Mouse (Mus musculus): ENCODE data around the gene Krt15. TPM values are rescaled to one million over a fixed set of nuclear protein-coding genes. Genes with fewer than 3 reads are reported as not detected.

Krt15 gene
- polyA plus RNA-seq, 1 experiment, result not detected

- TF ChIP-seq GATA1 (IDR thresholded peaks at IDR 0.05; ENCODE audit: low read length), result no peak
Measured at GRCm38 (mm10) chr11:100145104-100145503, 9.4 kb upstream of the Krt15 start.

- no peak for TF ChIP-seq GATA1 (IDR thresholded peaks at IDR 0.05; ENCODE audit: low read length)
Measured at GRCm38 (mm10) chr11:100140966-100141365, 5.2 kb upstream of the Krt15 start.

DNA sequence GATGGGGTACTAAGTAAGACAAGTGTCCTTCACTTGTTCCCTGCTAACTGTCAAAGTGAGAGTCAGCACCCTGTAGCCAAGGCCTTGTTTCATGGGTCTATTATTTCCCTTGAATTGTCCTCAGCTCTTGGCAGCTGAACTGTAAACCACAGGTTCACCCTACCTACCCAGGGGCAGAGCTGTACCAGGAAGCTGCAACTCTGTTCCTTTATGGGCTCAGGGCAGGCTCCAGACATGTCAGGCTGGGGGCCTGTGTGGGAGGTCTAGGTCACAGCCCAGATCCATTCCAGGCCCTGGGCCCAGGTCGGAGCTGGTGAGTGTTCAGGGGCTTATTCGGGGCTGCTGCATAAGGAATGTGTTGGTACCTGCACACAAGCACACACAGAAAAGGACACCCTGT, 3.7 kb upstream of the Krt15 start:
- TF ChIP-seq GATA1 (IDR thresholded peaks at IDR 0.05; ENCODE audit: low read length), result no peak

DNA sequence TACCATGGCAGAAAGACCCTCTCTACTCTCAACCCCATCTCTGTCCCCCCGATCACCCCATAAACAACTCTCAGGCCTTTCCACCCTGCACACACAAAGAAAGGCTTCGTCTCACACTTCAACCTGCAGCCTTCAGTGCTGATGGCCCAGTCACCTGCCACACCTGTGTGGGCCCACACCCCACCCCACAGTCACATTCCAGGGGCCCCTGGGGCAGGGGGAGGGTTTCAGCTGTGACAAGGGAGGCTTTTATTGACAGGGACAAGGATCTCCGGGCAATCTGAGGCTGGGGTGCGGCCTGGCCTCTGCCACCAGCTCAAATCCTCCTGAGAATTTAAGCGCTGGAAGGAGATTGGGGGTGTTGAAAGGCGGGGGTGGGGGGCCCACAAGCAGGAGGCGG, 3.1 kb upstream of the Krt15 start:
- no peak for TF ChIP-seq GATA1 (IDR thresholded peaks at IDR 0.05; ENCODE audit: low read length)

- TF ChIP-seq GATA1 (IDR thresholded peaks at IDR 0.05; ENCODE audit: low read length), result no peak
Measured at GRCm38 (mm10) chr11:100137693-100138092, 2.0 kb upstream of the Krt15 start.

DNA sequence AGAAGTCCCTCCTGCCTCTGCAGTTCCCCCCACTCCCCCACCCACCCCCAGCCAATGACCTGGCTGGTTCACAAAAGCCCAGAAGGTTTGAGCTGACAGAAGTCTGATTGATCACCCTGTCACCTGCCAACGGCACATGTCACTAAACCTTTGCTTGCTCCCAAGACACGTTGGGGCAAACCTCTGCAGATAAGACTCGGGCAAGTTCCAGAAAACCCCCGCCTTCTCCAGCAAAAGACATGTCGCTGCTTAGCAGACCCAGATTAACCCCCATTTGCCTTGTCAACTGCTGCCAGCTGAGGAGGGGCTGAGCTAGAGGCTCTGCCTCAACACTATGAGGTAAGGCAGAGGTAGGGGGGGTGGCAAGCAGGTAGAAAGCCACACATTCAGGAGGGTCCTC, 831 bp upstream of the Krt15 start:
- TF ChIP-seq GATA1 (IDR thresholded peaks at IDR 0.05; ENCODE audit: low read length), result no peak

- TF ChIP-seq GATA1 (IDR thresholded peaks at IDR 0.05; ENCODE audit: low read length), result no peak
Measured at GRCm38 (mm10) chr11:100124901-100125300, 10.8 kb downstream of the Krt15 start.

DNA sequence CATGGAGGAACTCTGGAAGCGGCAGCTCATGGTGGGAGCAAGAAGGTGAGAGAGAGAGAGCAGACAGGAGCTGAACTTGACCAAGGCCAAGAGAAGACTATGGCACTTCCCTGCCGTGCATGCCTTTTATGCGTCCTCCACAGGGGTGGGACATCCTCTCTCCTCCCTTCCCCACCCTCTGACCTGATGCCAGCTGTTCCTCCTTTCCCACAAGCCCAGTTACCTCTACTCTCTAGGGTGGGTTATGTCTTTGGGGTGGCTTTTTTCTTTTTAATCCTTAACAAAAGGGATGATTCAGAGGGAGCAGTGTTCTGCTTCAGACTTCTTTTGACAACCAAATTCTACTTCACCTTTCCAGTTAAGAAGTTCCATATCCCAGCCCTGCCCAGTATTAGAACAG, 14.3 kb downstream of the Krt15 start, which contains the start of gene Krt13:
Gene Krt13 (minus strand): TSS at position 101 of the 400 bp plus-strand sequence.
- TF ChIP-seq GATA1 (IDR thresholded peaks at IDR 0.05; ENCODE audit: low read length), result no peak

GRCm38 (mm10) chr11:100120331-100120730, 15.4 kb downstream of the Krt15 start:
- no peak for TF ChIP-seq GATA1 (IDR thresholded peaks at IDR 0.05; ENCODE audit: low read length)

DNA sequence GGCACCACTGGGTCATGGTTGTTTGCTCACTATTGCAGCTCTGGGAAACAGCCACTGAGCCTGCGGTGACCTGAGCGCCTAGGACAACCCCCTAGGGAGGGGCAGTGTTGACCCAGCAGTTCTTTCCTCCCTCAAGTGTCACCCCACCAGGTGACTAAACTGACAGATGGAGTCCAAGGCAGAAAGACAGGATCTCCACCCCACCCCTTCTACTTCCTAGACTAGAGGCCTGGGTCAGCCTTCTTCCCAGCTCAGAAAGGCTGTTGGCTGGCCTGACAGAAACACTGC, 22.0 kb downstream of the Krt15 start:
- no peak for TF ChIP-seq GATA1 (IDR thresholded peaks at IDR 0.05; ENCODE audit: low read length)

GRCm38 (mm10) chr11:100112935-100113741, 22.6 kb downstream of the Krt15 start:
- no peak for TF ChIP-seq GATA1 (IDR thresholded peaks at IDR 0.05; ENCODE audit: low read length)

DNA sequence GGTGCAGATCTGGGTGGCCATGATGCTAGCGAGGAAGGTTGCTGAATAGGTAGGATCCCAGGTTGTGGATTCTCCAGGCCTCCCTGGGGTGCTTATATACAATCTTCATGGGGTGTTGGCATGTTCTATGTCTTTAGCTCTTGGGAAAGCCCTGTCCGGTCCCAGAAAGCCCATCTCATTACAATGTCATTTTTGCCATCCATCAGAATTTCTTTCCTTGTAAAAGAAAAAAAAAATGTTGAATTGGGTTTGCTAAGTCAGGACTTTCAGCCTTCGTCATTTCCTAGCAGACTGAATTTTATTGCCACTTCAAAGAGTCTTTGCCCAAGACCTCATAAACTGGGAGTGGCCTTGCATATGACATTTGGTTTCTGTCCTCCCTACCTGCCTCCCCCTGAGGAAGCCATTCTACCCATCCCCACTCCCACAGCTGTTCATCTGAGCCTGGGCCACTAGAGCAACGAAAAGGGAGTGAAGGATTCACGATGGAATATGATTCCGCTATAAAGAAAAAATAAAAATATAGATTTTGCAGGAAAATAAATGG, 30.1 kb downstream of the Krt15 start, which contains the start of gene Krt36:
Gene Krt36 (minus strand): TSS at position 51 of the 547 bp plus-strand sequence.
- TF ChIP-seq GATA1 (IDR thresholded peaks at IDR 0.05; ENCODE audit: low read length), result no peak

DNA sequence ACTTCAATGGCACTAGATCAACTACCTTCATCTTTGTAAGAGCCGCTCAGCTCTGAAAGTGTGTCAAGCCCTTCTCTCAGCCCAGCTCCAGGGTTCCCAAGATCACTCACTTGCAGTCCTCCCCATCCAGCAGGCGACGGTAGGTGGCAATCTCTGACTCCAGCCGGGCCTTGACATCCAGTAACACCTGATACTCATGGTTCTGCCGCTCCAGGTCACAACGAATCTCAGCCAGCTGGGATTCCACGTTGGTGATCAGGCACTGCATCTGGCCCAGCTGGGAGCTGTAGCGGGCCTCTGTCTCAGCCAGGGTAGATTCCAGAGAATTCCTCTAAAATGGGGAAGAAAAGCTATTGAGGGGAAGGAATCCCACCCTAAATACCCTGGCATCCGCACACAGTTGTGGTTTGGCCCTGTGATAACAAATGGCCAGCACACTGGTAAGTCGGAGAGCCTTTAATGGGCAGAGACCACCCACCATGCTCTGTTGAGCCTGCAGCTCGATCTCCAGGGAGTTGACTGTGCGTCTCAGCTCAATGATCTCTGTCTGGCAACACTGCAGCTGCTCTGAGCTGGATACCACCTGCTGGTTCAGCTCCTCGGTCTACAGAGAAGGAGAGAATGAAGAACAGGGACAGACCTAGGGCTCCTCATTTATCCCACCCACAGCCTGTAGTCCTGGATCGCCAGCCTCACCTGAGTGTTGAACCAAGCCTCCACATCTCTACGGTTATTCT, 32.9 kb downstream of the Krt15 start:
- no peak for TF ChIP-seq GATA1 (IDR thresholded peaks at IDR 0.05; ENCODE audit: low read length)

DNA sequence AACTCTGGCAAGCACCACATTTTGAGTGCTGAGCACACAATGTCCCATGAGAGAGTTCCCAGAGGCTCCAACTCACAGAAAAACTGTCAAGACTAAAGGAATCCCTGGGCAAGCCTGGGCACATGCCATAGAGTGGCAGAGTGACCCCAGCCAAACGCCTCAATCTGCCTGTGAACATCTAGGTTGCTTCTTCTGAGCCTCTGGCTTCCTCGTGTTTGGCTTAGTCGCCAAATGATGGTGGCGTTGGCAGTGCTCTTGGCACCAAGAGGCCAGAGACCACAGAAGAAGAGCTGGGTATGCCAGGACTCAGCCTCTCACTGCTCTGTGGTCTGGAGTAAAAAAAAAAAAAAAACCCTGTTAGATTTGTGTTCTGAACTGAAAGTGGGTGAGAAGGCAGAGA, 35.3 kb downstream of the Krt15 start:
- no peak for TF ChIP-seq GATA1 (IDR thresholded peaks at IDR 0.05; ENCODE audit: low read length)

DNA sequence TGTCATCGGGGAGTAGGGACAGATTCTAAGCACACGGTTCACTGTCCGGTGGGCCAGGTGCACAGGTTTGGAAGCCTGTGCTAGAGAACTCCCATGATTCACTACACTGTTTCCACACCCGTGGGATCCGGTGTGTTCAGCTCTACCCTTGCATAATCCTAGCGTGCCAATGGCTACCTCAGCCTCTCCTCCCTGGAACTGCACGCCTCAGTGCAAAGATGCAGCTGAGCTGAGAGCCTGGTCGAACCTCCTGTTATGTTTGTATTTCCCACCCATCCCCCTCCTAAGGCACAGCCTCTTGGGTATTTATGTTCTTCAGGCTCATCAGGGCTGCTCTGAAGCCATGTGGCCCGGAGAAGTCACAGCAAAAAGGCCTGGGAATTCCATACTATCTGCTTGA, 37.9 kb downstream of the Krt15 start:
- no peak for TF ChIP-seq GATA1 (IDR thresholded peaks at IDR 0.05; ENCODE audit: low read length)

- TF ChIP-seq GATA1 (IDR thresholded peaks at IDR 0.05; ENCODE audit: low read length), result no peak
Measured at GRCm38 (mm10) chr11:100096141-100096540, 39.6 kb downstream of the Krt15 start, which contains the start of gene Krt35. Gene Krt35 (minus strand): TSS chr11:100096241.
